Mouse (Mus musculus) hindbrain, embryonic 12.5 days (tissue): Measurements from ENCODE around the gene Myd88. TPM values are rescaled to one million over a fixed set of nuclear protein-coding genes. Genes with fewer than 3 reads are reported as not detected.
A peak's percentile ranks its signal among the peaks of the same experiment; 100 is the strongest.

Experiments used
- ATAC-seq: fragments of 200-750 bp; cut with Nextera tagmentation; 2 replicates; pipeline ENCODE4 v1.8.0; 2017; ENCODE audit warnings: moderate TSS enrichment; ENCODE audit not compliant: low FRiP score
- H3K27ac ChIP-seq: fragments of 300-500 bp; sonication (generic); 2 replicates; pipeline ENCODE4 v1.5.1; 2016; ENCODE audit warnings: mild to moderate bottlenecking
- H3K27me3 ChIP-seq: fragments of 300-500 bp; sonication (generic); 2 replicates; pipeline ENCODE4 v1.6.1; 2016; ENCODE audit warnings: mild to moderate bottlenecking
- H3K36me3 ChIP-seq: fragments of 300-500 bp; sonication (generic); 2 replicates; pipeline ENCODE4 v1.6.1; 2016; ENCODE audit warnings: mild to moderate bottlenecking
- H3K4me1 ChIP-seq: fragments of 300-500 bp; sonication (generic); 2 replicates; pipeline ENCODE4 v1.6.1; 2016
- H3K4me2 ChIP-seq: fragments of 300-500 bp; sonication (generic); replicated peaks from 2 replicates; pipeline ENCODE4 v1.6.1; 2016; ENCODE audit warnings: mild to moderate bottlenecking
- H3K4me3 ChIP-seq: fragments of 300-500 bp; sonication (generic); 2 replicates; pipeline ENCODE4 v1.5.1; 2016; ENCODE audit warnings: mild to moderate bottlenecking
- H3K9ac ChIP-seq: fragments of 300-500 bp; sonication (generic); 2 replicates; pipeline ENCODE4 v1.6.1; 2016; ENCODE audit warnings: mild to moderate bottlenecking, moderate library complexity
- H3K9me3 ChIP-seq: fragments of 300-500 bp; sonication (generic); replicated peaks from 2 replicates; pipeline ENCODE4 v1.6.1; 2016; ENCODE audit warnings: mild to moderate bottlenecking
- WGBS: fragments of 180-500 bp; shearing (Covaris S2); methylation state at CpG from one replicate; pipeline ENCODE4 v1.1.7; 2016; 5-methylcytosine and 5-hydroxymethylcytosine counted together
- polyA plus RNA-seq: library from polyadenylated mRNA; unstranded; fragments of >200 nt; fragmentation: Nextera tagmentation; extraction: Ambion mirVana; gene quantifications from 2 replicates; pipeline ENCODE4 v1.2.1, GENCODE M21; 2016

Myd88 gene
- polyA plus RNA-seq, 1 experiment from 2014 or later = 6.3 TPM

DNA sequence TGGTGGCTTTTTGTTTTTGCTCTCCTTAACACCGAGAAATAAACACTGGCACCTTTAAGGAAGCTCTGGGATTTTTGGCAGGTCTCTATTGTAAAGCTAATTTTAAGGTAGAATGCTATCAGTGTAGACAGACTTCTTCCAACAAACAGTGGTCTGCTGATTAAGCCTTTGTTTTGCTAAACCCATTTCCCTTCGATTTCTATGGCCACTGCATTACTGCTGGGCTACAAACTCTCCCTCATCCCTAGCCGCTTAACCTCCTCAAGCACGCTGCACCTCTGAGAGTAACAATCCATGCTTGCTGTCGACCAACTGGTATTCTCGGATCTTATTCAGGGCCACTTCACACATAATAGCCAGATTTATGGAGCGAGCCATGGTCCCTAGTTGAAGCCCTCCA is 20.3 kb downstream of the Myd88 start:
- Histone ChIP-seq H3K36me3 (0 out of 2 replicates have a peak, but pooled peaks cover 3% of the 10 kb centered on the region), H3K4me1 (peaks cover 18% of the 10 kb centered on the region), H3K4me3 (peak overlapping the region; percentile 95), H3K9me3 (no peaks in the 10 kb centered on the region), H3K27me3 (no peaks in the 10 kb centered on the region), H3K4me2 (peak overlapping the region; percentile 99), H3K27ac (no peak overlapping the region), H3K9ac (peak overlapping the region; percentile 89)
- 9% methylated on average over 7 of the region's 7 CpGs for WGBS
- no peak for ATAC-seq

DNA sequence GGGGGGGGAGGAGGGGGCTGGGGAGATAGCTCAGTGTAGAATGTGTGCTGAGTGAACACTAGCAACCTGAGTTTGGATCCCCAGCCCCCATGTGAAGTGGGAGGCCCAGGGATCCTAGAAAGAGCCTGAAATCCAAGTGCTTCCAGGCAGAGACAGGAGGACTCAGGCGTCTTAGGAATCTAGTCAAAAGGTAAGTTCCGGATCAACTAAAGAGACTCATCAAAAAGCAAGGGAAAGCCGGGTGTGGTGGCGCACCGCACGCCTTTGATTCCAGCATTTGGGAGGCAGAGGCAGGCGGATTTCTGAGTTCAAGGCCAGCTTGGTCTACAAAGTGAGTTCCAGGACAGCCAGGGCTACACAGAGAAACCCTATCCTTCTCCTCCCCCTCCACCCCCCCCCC is 20.8 kb downstream of the Myd88 start:
- H3K4me3 ChIP-seq = peak overlapping the region; percentile 95
- no peak overlapping the region for H3K27ac ChIP-seq
- H3K36me3 ChIP-seq = 0 out of 2 replicates have a peak, but pooled peaks cover 3% of the 10 kb centered on the region
- H3K4me1 ChIP-seq = peaks cover 18% of the 10 kb centered on the region
- WGBS = 84% methylated on average over 7 of the region's 7 CpGs
- no peak overlapping the region for H3K9ac ChIP-seq
- H3K4me2 ChIP-seq = peak overlapping the region; percentile 99
- H3K9me3 ChIP-seq = no peaks in the 10 kb centered on the region
- no peak for ATAC-seq
- no peaks in the 10 kb centered on the region for H3K27me3 ChIP-seq

DNA sequence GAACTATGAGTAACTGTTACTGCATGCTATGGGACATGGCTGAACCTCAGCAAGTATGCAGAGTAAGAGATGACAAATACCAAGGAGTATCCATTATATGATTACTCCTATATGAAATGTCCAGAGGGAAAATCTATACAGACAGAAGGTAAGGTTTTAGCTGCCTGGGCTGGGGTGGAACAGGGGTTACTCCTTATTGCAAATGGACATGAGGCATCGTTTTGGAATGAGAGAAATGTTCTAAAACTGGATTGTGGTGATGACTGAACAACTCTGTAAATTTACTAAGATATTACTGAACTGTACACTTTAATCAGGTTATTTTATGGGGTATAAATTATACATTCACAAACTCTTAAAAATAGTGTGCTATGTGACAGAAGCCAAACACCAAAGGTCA is 22.3 kb downstream of the Myd88 start:
- 100% methylated on average over 1 of the region's 1 CpGs for WGBS
- no peak for ATAC-seq

DNA sequence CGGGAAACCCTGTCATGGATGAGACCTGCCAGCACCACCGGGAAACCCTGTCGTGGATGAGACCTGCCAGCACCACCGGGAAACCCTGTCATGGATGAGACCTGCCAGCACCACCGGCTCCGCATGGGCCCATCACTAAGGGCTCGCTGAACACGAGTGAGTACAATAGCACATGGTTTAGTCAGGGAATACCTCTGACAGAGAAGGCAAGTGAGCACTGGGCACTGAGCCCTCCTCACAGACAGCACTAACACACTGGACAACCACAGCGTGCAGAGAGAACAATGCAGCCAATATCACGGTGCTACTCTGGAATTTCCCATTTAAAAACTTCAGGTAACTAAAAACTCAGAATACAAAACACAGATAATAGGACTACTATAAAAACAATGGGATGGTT is 28.1 kb downstream of the Myd88 start:
- H3K27me3 ChIP-seq = no peaks in the 10 kb centered on the region

More for the DNA sequence above, 22.3 kb downstream of the Myd88 start:
- H3K9me3 ChIP-seq = no peaks in the 10 kb centered on the region
- H3K4me3 ChIP-seq = no peak overlapping the region
- H3K9ac ChIP-seq = no peak overlapping the region
- H3K4me1 ChIP-seq = peaks cover 18% of the 10 kb centered on the region
- H3K36me3 ChIP-seq = 0 out of 2 replicates have a peak, but pooled peaks cover 3% of the 10 kb centered on the region
- H3K27ac ChIP-seq = no peak overlapping the region
- no peaks in the 10 kb centered on the region for H3K27me3 ChIP-seq
- no peak overlapping the region for H3K4me2 ChIP-seq

DNA sequence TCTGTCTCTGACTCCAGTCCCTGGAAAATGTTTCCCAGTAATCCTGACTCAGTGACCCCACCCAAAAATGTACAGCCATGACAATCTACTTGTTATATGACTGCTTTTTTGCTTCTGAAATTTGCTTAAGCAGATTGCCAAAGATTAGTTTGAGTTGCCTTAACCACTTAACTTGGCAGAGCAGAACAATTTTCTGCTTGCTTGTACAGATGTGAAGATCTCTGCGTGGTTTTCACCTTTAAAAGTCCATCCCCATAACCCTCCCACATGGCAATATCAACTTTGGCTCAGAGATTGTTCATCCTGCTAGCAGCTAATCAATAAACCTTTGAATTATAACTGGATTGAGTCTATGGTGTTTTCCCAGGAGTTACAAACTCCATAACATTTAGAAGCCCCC is 32.1 kb downstream of the Myd88 start:
- no peak for ATAC-seq
- Histone ChIP-seq H3K9ac (no peak overlapping the region), H3K9me3 (no peaks in the 10 kb centered on the region), H3K4me1 (peaks cover 2% of the 10 kb centered on the region; the same call in 1 of the 2 replicates), H3K27ac (no peak overlapping the region), H3K4me2 (no peak overlapping the region), H3K36me3 (no peaks in the 10 kb centered on the region), H3K4me3 (no peak overlapping the region), H3K27me3 (no peaks in the 10 kb centered on the region)
- WGBS = 88% methylated on average over 1 of the region's 1 CpGs

More for the DNA sequence above, 28.1 kb downstream of the Myd88 start:
- H3K9me3 ChIP-seq = no peaks in the 10 kb centered on the region
- H3K36me3 ChIP-seq = no peaks in the 10 kb centered on the region
- WGBS = 91% methylated on average over 10 of the region's 10 CpGs
- H3K9ac ChIP-seq = no peak overlapping the region
- no peak overlapping the region for H3K4me3 ChIP-seq
- peaks cover 2% of the 10 kb centered on the region; the same call in 1 of the 2 replicates for H3K4me1 ChIP-seq
- H3K27ac ChIP-seq = no peak overlapping the region
- ATAC-seq = no peak
- no peak overlapping the region for H3K4me2 ChIP-seq

DNA sequence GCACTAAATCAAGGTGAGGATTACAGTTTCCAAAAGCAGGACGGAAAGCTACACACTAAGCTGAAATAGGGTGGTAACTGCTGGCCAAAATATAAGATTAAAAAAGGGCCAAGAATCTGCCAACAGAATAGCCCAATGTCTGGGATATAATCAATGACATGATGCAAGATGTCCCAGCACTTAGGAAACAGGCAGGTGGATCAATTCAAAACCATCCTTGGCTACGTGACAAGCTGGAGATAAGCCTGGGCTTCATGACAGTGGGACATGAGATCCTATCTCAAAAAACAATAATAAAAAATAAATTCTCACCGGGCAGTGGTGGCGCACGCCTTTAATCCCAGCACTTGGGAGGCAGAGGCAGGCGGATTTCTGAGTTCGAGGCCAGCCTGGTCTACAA is 35.3 kb downstream of the Myd88 start:
- WGBS = 98% methylated on average over 7 of the region's 7 CpGs
- ATAC-seq = no peak
- H3K36me3 ChIP-seq = 0 out of 2 replicates have a peak, but pooled peaks cover 9% of the 10 kb centered on the region
- H3K4me1 ChIP-seq = peaks cover 2% of the 10 kb centered on the region; the same call in 1 of the 2 replicates
- H3K27ac ChIP-seq = no peak overlapping the region
- no peak overlapping the region for H3K4me3 ChIP-seq
- H3K9me3 ChIP-seq = no peaks in the 10 kb centered on the region
- H3K27me3 ChIP-seq = no peaks in the 10 kb centered on the region
- no peak overlapping the region for H3K4me2 ChIP-seq
- no peak overlapping the region for H3K9ac ChIP-seq

DNA sequence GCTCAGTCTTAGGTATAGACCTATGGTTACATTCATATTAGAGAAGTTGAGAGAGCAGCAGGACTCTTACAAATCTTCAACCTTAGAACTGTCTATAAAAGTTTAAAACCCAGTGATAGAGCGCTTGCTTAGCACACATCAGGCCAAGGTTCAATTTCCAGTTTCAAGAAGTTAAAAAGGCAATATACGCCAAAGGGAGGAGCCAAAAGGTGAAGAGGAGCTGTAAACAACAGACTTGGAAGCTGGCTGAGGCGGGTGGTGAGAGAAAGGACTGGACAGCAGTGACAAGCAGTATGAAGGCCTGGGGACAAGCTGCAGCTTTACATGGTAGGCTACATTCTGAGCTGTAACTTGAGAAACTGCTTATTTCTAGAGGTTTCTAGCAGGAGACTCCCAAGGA is 42.6 kb downstream of the Myd88 start:
- no peaks in the 10 kb centered on the region for H3K4me1 ChIP-seq
- H3K27ac ChIP-seq = no peak overlapping the region
- H3K27me3 ChIP-seq = no peaks in the 10 kb centered on the region
- 93% methylated on average over 3 of the region's 3 CpGs for WGBS
- H3K4me3 ChIP-seq = no peak overlapping the region
- H3K9me3 ChIP-seq = no peaks in the 10 kb centered on the region
- no peak overlapping the region for H3K4me2 ChIP-seq
- H3K9ac ChIP-seq = no peak overlapping the region
- 0 out of 2 replicates have a peak, but pooled peaks cover 9% of the 10 kb centered on the region for H3K36me3 ChIP-seq
- no peak for ATAC-seq

DNA sequence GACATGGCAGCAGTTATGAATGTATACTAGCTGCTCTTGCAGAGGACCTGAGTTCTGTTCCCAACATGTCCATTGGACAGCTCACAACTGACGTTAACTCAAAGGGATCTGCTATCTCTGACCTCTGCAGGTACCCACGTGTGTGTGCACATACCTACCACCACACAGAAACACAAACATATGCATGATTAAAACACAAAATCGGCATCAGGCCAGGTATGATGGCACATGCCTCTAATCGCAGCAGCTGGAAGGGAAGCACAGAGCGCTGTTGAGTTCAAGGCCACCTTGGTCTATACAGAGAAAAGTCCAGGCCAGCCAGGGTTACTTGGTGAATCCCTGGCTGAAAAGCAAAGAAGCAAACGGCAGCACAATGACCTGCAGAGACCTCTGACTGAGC is 43.5 kb downstream of the Myd88 start:
- Histone ChIP-seq H3K36me3 (0 out of 2 replicates have a peak, but pooled peaks cover 9% of the 10 kb centered on the region), H3K4me3 (no peak overlapping the region), H3K9ac (no peak overlapping the region), H3K27me3 (no peaks in the 10 kb centered on the region), H3K9me3 (no peaks in the 10 kb centered on the region), H3K27ac (no peak overlapping the region), H3K4me1 (no peaks in the 10 kb centered on the region), H3K4me2 (no peak overlapping the region)
- ATAC-seq = no peak
- 85% methylated on average over 6 of the region's 6 CpGs for WGBS

DNA sequence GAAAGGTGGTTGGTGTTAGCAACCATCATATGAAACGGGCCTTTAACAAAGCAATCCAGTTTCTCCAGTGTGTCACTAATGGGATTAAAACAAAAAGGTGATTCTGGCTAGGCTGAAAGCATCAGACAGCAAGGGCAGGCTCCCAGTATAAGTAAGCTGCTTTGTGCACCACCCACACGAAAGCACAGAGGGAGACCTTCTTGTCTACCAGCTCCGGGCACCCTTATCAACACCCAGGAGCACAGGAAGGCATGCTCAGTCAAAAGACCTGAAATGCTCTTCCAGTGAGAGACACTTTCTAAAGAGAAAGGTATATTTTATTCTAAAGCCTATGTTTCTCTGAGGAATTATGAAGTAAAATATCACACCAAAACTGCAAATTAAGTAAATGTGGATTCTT is 50.4 kb downstream of the Myd88 start:
- Histone ChIP-seq H3K36me3 (peaks cover 7% of the 10 kb centered on the region; the same call in 1 of the 2 replicates), H3K4me2 (no peak overlapping the region), H3K27ac (no peak overlapping the region), H3K27me3 (no peaks in the 10 kb centered on the region), H3K9ac (no peak overlapping the region), H3K4me3 (no peak overlapping the region), H3K9me3 (no peaks in the 10 kb centered on the region), H3K4me1 (no peaks in the 10 kb centered on the region)
- no peak for ATAC-seq
- WGBS = 84% methylated on average over 3 of the region's 3 CpGs

Other genes starting within 250 kb of the Myd88 start
- 33.7 and 35.6 TPM in 2 replicates for gene Plcd1, start 247.9 kb downstream of the Myd88 start, polyA plus RNA-seq
- 1.4 and 1.9 TPM in 2 replicates for gene Dlec1, start 238.9 kb downstream of the Myd88 start, polyA plus RNA-seq
- gene Acaa1b, start 184.3 kb downstream of the Myd88 start, polyA plus RNA-seq = 1.2 and 2.1 TPM in 2 replicates
- gene Gm47289, start 182.2 kb downstream of the Myd88 start, polyA plus RNA-seq = not detected in 2 replicates
- gene Slc22a13, start 132.3 kb downstream of the Myd88 start, polyA plus RNA-seq = 0.12 TPM in 1 of 2 replicates, not detected in the other
- 18.9 and 19.6 TPM in 2 replicates for gene Oxsr1, start 19.0 kb downstream of the Myd88 start, polyA plus RNA-seq
- 82.4 and 87.1 TPM in 2 replicates for gene Acaa1a, start 1.7 kb downstream of the Myd88 start, polyA plus RNA-seq
- 4.7 and 4.9 TPM in 2 replicates for gene Xylb, start 16.0 kb upstream of the Myd88 start, polyA plus RNA-seq
- gene Slc22a14, start 24.1 kb upstream of the Myd88 start, polyA plus RNA-seq = not detected in 2 replicates
- gene Acvr2b, start 60.7 kb upstream of the Myd88 start, polyA plus RNA-seq = 86.6 and 97.4 TPM in 2 replicates
- 42.7 and 43.7 TPM in 2 replicates for gene Exog, start 103.5 kb upstream of the Myd88 start, polyA plus RNA-seq
- 0.68 and 0.84 TPM in 2 replicates for gene Scn5a, start 237.6 kb upstream of the Myd88 start, polyA plus RNA-seq